ENCODE assay signal across 8 mouse cellular contexts in genomic region chr6:84640324-84641061, GRCm38 (mm10). TPM values are rescaled to one million over a fixed set of nuclear protein-coding genes. Genes with fewer than 3 reads are reported as not detected.
DNase-seq lines count a peak whose midpoint lies in the region; ATAC-seq and TF ChIP-seq lines count a peak whose summit lies in the region.

No protein-coding gene starts in this region.

- H3K4me3 ChIP-seq in gastrocnemius, adult 2 months: no peak overlapping the region
- H3K4me3 ChIP-seq in heart, embryonic 10.5 days: no peak overlapping the region
- H3K4me3 ChIP-seq in macrophage (ENCODE audit: inconsistent target): no peak overlapping the region
- no peak overlapping the region for H3K4me3 ChIP-seq in hindbrain, embryonic 12.5 days

- no peak for ATAC-seq in hindbrain, embryonic 12.5 days (ENCODE audit: low FRiP score)

- intact Hi-C loops in gastrocnemius, adult 2 months (cut with DNase I): no loop called here

- DNase-seq in gastrocnemius, adult 2 months: peak; percentile 32
- DNase-seq in gastrocnemius, adult 8-10 months (ENCODE audit: low spot score in 2 of 2): no peak
- peak; percentile 78 for DNase-seq in heart, embryonic 10.5 days (ENCODE audit: low spot score)
- DNase-seq in kidney, postnatal 14 days: peak; percentile 70
- DNase-seq in thymus, postnatal 10 days (ENCODE audit: low spot score in 2 of 2): no peak
- DNase-seq in cerebellum, adult 18-20 months: no peak

- no peak overlapping the region for H3K9ac ChIP-seq in hindbrain, embryonic 12.5 days

- no peak overlapping the region for H3K4me2 ChIP-seq in hindbrain, embryonic 12.5 days (replicated peaks)

- no peaks in the 10 kb centered on the region for H3K27me3 ChIP-seq in heart, embryonic 10.5 days (ENCODE audit: insufficient read depth, poor library complexity, severe bottlenecking)
- H3K27me3 ChIP-seq in hindbrain, embryonic 12.5 days: no peaks in the 10 kb centered on the region

- no peak for TF ChIP-seq CTCF in gastrocnemius, adult 2 months (IDR thresholded peaks at IDR 0.05)

- H3K4me1 ChIP-seq in heart, embryonic 10.5 days: peaks cover 25% of the 10 kb centered on the region
- H3K4me1 ChIP-seq in hindbrain, embryonic 12.5 days: peaks cover 6% of the 10 kb centered on the region

- no peaks in the 10 kb centered on the region for H3K9me3 ChIP-seq in heart, embryonic 10.5 days
- H3K9me3 ChIP-seq in hindbrain, embryonic 12.5 days (replicated peaks): no peaks in the 10 kb centered on the region

- no peaks in the 10 kb centered on the region for H3K79me2 ChIP-seq in macrophage (ENCODE audit: inconsistent target)

- 34% methylated on average over 9 of the region's 9 CpGs for WGBS in heart, embryonic 10.5 days
- 52% methylated on average over 7 of the region's 9 CpGs for WGBS in macrophage (ENCODE audit: missing documents)
- WGBS in hindbrain, embryonic 12.5 days: 67% methylated on average over 9 of the region's 9 CpGs

- H3K36me3 ChIP-seq in heart, embryonic 10.5 days: no peaks in the 10 kb centered on the region
- no peaks in the 10 kb centered on the region for H3K36me3 ChIP-seq in macrophage (ENCODE audit: inconsistent target)
- H3K36me3 ChIP-seq in hindbrain, embryonic 12.5 days: no peaks in the 10 kb centered on the region

- peak overlapping the region; percentile 69 for H3K27ac ChIP-seq in gastrocnemius, adult 2 months
- H3K27ac ChIP-seq in heart, embryonic 10.5 days: peak overlapping the region; percentile 37; the same call in 1 of the 2 replicates
- H3K27ac ChIP-seq in macrophage: 0 out of 2 replicates have a peak overlapping the region, but pooled peaks have one; percentile 5
- H3K27ac ChIP-seq in hindbrain, embryonic 12.5 days: no peak overlapping the region

RNA-seq across cellular contexts. Expression of gene Cyp26b1, which starts 46.8 kb away (rescaled TPM):
- 10 to 100 TPM in 1 of 2 experiments, 1 to 10 TPM in 1; 7.1 to 18.9 TPM for total RNA-seq in gastrocnemius, adult 2 months (2021)
- 10 to 100 TPM in 1 of 4 experiments, 1 to 10 TPM in 3; 1.2 to 11.2 (median 6.3) TPM for total RNA-seq in gastrocnemius, adult 8-10 months (2022)
- polyA plus RNA-seq in heart, embryonic 10.5 days (2016; fragmentation: Nextera tagmentation; extraction: Ambion mirVana): 2.3 and 2.7 TPM in 2 replicates
- total RNA-seq in macrophage (2018; cell fraction: chromatin; rRNA removed): under 1 TPM in 20 of 26 experiments, not detected in 6; 0.13 to 0.93 (median 0.35) TPM
- under 1 TPM in 5 of 26 experiments, not detected in 21; 0.03 to 0.04 (median 0.03) TPM for total RNA-seq in macrophage (2018; cell fraction: cytosol; rRNA removed)
- total RNA-seq in macrophage (2018; cell fraction: nucleus; rRNA removed): under 1 TPM in 12 of 26 experiments, not detected in 14; 0.12 to 0.82 (median 0.22) TPM
- polyA plus RNA-seq in macrophage (2018): 0.03 to 0.07 TPM in 2 of 3 replicates, not detected in the other
- polyA plus RNA-seq in hindbrain, embryonic 12.5 days (2016; fragmentation: Nextera tagmentation; extraction: Ambion mirVana): 55.3 and 60.5 TPM in 2 replicates

Comparison
In these comparisons a context has a peak if more than half of its experiments do, and no peak if none do; other contexts are left out.
1. DNase-seq: peak in gastrocnemius, adult 2 months (single experiment), heart, embryonic 10.5 days (single experiment) and kidney, postnatal 14 days (single experiment); none in gastrocnemius, adult 8-10 months (0 of 2), thymus, postnatal 10 days (0 of 2) and cerebellum, adult 18-20 months (0 of 2).
2. RNA of gene Cyp26b1, which starts 46.8 kb away (polyA plus RNA-seq): 55.3 to 60.5 TPM in hindbrain, embryonic 12.5 days; 2.3 to 2.7 TPM in heart, embryonic 10.5 days and 0.03 to 0.07 TPM in macrophage; every median in the first group is over 10 times any median in the second.